Mouse (Mus musculus) CD4-positive, CD25-positive, alpha-beta regulatory T cell, adult 4 months (primary cell): ENCODE measurements around the gene Mrpl2. TPM values are rescaled to one million over a fixed set of nuclear protein-coding genes. Genes with fewer than 3 reads are reported as not detected.

Experiments
- ATAC-seq: one replicate; pipeline ENCODE4 v1.8.0; 2017
- polyA plus RNA-seq, 2 experiments: library from polyadenylated mRNA; unstranded; fragments of 100-300 nt; shearing (Covaris generic); gene quantifications; one replicate each; pipeline ENCODE4 v1.2.1; 2017

Gene Mrpl2
- polyA plus RNA-seq, 2 experiments from 2014 or later: 57.0 to 65.9 TPM

DNA sequence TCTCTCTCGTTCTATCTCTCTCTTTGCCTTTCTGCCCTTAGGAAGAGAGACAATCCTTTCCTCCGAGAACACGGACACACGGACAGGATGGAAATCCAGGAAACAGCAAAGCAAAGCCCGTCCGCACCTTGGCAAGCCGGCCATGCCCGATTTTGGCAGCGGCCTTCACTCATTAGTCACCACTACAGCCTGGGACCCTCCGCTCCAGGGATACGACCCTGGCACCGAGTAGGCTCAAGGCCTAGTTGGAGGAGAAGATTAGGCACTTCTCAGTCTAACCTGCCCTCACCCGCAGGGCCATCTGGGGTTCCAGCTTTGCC, 17.6 kb upstream of the Mrpl2 start:
- no peak for ATAC-seq

DNA sequence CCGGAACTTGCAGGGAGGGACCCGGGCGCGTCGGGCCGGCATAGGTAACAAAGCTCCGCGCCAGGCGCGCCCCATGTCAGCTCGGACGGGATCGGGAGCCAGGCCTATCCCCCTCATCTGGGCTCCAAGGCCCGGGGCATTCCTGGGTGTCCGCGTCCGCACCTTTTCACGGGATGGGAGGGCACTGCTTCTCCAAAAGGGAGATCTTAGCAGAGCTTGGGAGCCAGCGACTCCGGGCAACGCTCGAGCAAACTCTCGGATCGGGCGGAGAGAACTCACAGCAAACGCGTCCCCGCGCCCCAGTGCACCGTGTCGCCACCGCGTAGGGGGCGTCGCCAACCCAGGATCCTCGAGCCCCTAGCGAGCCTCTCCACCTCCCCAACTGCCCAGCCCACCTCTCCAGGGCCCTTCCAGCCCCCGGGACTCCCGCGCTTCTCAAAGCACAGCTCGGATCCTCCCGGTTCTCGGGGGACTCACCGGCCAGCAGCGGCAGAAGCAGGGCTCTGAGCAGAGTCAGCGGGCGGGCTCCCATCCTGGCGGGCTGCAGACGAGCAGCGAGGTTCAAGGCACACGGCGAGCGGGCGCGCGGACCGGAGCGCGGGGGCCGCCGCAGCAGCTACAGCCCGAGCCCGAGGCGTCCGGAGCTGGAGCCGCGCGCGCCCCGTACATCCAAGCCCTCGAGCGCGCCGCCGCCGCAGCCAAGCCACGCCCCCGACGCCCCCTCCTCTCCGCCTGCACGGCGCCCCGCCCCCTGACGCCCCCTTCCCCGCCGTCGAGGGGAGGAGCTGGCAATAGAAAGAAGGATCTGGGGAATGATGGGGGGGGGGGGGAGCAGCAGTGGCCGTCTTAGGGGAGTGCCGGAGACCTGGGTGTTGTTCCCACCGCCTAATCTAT, 17.0 kb upstream of the Mrpl2 start, which contains the start of gene Ptk7:
TSS of gene Ptk7 (minus strand) at position 714 of the 894 bp plus-strand sequence.
- ATAC-seq: no peak

DNA sequence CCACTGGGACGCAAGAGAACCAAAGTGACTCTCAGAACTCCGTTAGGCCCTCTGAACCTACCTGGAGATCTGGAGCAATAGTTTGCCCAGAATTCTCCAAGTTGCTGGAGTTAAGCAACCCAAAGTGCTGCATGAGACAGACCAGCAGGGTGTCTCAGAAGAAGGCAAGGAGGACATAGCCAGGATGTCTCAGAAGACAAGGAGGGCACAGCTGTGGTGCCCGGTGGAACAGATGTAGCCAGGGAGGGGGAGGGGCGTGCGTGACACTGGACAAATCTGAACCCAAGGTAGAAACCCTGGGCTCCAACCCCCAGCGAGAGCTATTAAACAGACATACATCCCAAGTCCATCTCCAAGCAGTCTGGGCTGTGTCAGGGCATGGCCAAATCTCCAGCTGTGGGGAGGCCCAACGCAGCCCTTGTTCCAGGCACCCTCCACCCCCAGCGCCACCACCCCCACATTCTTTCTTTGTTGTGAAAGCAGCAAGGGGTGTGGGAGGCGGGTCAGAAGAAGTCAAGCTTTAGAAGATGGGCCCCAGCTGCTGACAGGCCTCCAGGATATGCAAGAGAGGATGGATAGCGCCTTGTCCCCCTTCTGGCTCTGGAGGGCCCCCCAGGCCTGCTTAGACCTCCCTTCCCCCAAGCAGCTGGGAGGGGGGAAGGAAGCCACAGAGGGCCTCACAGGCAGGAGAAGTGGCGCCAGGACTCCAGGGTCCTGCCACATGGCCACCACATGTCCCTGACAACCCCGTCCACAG, 16.2 kb upstream of the Mrpl2 start:
- no peak for ATAC-seq

DNA sequence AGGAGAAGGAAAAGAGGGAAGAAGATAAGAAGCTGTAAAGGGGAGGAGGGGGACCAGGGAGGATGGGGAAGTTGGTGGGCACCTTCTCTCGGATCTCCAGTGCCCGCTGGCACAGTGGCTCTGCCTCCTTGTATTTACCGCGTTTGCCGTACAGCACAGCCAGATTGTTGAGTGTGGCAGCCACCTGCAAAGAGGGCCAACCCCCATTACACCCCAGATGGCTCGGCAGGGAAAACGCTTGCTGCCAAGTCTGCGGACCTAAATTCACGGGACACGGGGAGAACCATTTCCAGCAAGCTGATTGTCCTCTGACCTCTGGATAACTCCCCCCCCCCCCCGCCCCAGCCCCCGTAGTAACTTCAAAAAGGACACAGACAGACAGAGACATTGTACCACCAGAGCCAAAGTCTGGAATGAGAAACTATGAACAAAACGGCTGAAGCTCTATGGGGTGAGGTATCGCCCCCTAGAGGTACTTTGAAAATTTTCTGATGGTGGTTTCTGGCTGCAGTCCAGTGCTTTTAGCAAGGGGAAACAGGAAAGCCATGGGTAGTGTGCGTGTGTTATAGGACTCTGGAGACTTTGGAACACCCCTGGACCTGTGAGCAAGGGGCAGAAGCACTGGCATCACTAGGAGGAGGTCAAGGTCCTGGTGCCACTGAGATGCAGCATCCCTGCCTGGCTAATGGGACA, 9.1 kb upstream of the Mrpl2 start:
- ATAC-seq: peak; percentile 57

- no peak for ATAC-seq
These were observed 6.1 kb upstream of the Mrpl2 start for GRCm38 (mm10) chr17:46639929-46640328.

DNA sequence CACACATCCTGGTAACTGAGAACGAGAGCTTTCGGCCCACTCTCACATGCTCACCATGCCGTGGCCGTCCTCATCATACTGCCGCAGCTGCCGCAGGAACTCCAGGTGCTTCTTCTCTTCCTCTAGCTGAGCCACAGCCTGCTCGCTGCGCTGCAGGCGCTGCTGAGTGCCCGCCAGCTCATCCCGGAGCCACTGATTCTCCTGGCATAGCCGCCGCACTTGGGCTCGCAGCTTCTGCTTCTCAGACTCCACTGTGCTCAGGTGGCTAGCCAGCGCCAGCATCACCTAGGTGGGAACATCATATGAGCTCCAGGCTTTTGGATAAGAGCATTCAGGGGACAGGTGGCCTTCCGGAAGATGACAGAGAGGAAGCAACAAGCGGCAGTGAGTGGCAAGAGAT, 4.0 kb upstream of the Mrpl2 start:
- no peak for ATAC-seq

DNA sequence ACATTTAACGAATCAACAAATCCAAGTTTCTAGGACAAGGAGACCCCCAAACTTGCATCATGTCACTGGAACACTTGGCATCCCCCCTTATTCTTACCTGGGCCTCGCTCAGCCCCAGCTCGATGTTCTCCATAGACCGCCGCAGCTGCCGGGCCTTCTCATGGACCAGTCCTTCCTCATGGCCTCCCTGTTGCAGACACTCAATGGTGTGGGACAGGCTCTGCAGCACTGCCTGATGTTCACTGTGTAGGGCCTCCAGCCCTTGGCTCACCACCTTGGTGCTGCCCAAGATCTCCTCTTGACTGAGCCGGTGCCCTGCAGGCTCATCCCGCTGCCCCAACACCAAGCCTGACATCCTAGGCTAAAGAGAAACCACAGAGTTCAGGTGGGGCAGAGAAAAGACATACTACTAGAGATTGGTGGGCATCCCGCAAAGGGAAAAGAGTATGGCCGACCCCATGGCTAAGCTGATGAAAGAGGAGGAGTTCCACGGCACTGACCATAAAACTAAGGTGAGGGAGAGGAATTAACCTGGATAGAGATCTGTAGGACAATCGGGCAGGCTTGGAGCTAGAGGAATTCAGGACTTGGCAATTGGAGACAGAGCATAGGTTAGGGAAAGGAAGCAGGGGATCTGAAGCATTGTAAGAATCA, 1.8 kb upstream of the Mrpl2 start:
- no peak for ATAC-seq

- ATAC-seq: no peak
These were observed 1.0 kb upstream of the Mrpl2 start for GRCm38 (mm10) chr17:46644916-46645475.

- ATAC-seq: no peak
These were observed 263 bp downstream of the Mrpl2 start for GRCm38 (mm10) chr17:46646322-46646662.

GRCm38 (mm10) chr17:46647279-46647678, 1.2 kb downstream of the Mrpl2 start:
- ATAC-seq: no peak

GRCm38 (mm10) chr17:46648436-46648835, 2.4 kb downstream of the Mrpl2 start:
- ATAC-seq: no peak

GRCm38 (mm10) chr17:46649811-46650210, 3.8 kb downstream of the Mrpl2 start:
- ATAC-seq: no peak

- ATAC-seq: peak; percentile 75
These were observed 4.4 kb downstream of the Mrpl2 start, which contains the start of gene Cul7 for GRCm38 (mm10) chr17:46650232-46651031. Gene Cul7 (plus strand): TSS chr17:46650337.

DNA sequence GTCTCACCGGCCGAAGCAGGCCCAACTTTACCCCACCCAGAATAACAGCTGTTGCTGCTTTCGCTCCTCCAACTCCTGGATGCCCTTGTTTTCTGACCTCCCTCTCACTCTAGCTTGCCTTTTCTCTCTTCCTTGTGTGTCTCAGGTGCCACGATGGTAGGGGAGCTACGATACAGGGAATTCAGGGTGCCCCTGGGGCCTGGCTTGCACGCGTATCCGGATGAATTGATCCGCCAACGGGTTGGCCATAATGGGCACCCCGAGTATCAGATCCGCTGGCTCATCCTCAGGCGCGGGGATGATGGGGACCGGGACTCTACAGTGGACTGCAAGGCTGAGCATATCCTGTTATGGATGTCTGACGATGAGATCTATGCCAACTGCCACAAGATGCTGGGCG, 5.3 kb downstream of the Mrpl2 start:
- ATAC-seq: no peak

GRCm38 (mm10) chr17:46651755-46652547, 5.9 kb downstream of the Mrpl2 start:
- ATAC-seq: no peak

DNA sequence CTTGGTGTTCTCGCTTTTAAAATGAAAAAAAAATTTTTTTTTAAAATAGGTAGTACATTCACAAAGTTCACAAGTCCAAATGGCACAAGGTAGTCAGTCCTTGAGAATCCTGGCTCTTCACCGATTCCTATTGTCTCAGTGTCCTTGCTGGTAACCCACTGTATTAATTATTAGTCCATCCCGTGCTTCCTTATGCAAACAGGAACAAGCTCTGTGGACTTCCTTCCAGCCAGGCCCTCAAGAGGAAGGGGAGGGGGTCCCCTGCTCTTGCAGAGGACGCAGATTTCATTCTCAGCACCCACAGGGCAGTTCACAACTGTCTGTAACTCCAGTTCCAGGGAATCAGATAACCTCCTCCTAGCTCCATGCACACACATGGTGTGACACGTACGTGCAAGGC, 10.0 kb downstream of the Mrpl2 start:
- no peak for ATAC-seq

DNA sequence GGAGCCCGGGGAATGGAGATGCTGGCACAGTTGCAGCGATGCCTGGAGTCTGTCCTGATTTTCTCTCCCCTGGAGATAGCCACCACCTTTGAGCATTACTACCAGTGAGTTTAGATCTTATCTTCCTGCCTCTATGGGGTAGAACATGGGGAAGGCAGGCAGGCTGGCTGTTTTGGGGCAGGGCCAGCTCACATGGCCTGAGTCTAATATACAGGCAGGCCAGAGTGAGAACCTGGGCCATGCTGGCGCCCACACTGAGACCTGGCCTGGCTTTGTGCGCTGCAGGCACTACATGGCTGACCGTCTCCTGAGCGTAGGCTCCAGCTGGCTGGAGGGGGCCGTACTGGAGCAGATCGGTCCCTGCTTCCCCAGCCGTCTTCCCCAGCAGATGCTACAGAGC, 15.3 kb downstream of the Mrpl2 start:
- no peak for ATAC-seq

- no peak for ATAC-seq
These were observed 16.0 kb downstream of the Mrpl2 start for GRCm38 (mm10) chr17:46661981-46662380.

- no peak for ATAC-seq
These were observed 16.7 kb downstream of the Mrpl2 start for GRCm38 (mm10) chr17:46662730-46663129.

DNA sequence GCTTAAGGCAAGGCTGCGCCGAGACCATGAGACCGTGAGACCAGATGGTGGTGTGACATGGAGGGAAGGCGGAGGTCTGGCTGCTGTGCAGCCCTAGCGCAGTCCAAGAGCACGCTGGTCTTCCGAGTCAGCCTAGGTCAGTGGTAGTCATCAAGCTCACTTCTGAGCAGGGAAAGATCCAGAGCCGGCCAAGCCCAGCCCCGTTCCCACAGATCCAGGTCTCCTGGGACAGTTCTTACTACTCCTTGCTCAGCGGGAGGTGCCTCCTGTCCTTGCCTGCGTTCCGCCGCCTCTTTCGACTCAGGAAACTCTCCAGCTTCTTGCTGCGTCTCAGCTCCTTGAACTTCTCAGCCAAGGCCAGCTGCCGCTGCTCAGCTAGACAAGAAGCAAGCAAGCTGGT, 21.7 kb downstream of the Mrpl2 start:
- no peak for ATAC-seq

DNA sequence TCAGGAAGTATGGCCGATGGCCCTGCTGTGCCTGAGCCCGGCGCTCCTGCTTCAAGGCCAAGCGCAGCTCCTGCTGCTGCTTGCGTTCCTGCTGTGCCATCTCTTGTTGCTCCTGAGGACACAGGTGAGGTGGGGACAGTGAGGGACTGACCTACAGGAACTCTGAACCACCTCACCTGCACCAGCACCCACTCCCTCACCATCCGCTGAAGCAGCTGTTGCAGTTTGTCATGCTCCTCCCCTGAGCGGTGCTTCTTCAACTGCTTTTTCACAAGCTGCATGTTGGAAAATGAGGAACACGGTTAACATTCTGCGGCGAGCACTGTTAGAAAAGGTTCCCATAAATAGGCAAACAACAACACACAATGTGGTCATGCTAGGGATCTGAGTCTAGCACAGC, 23.9 kb downstream of the Mrpl2 start:
- no peak for ATAC-seq
